Mouse (Mus musculus) left cerebral cortex, adult 18-20 months (tissue): ENCODE results near the gene Cldn14. TPM values are rescaled to one million over a fixed set of nuclear protein-coding genes. Genes with fewer than 3 reads are reported as not detected.

ENCODE experiments used
- DNase-seq, 2 experiments: peaks; one replicate each; pipeline ENCODE4 v3.0.0; 2021 to 2022; ENCODE audit warnings: low spot score in 2 of 2, mixed read lengths in 1 of 2
- total RNA-seq, 2 experiments: library from RNA; stranded (reverse); gene quantifications; 2 replicates each; pipeline ENCODE4 v1.2.3; 2021

The Cldn14 gene
- total RNA-seq, 2 experiments from 2014 or later: not detected

- no peak for DNase-seq
These were observed 94.6 kb downstream of the Cldn14 start for GRCm38 (mm10) chr16:93913881-93914576.

GRCm38 (mm10) chr16:93912808-93913207 lies 95.8 kb downstream of the Cldn14 start:
- no peak for DNase-seq

- peak in 1 of 2 experiments; percentile 23 for DNase-seq
These were observed 96.5 kb downstream of the Cldn14 start for GRCm38 (mm10) chr16:93912158-93912557.

- no peak for DNase-seq
These were observed 97.6 kb downstream of the Cldn14 start for GRCm38 (mm10) chr16:93910735-93911665.

- no peak for DNase-seq
These were observed 98.7 kb downstream of the Cldn14 start for GRCm38 (mm10) chr16:93909936-93910335.

- DNase-seq: no peak
These were observed 100.4 kb downstream of the Cldn14 start for GRCm38 (mm10) chr16:93908196-93908595.

GRCm38 (mm10) chr16:93907761-93908160 lies 100.9 kb downstream of the Cldn14 start:
- no peak for DNase-seq

- DNase-seq: peak; percentile 67 to 74
These were observed 102.3 kb downstream of the Cldn14 start for GRCm38 (mm10) chr16:93906156-93907014.

GRCm38 (mm10) chr16:93903027-93903426 lies 105.6 kb downstream of the Cldn14 start:
- DNase-seq: no peak

- peak in 1 of 2 experiments; percentile 23 for DNase-seq
These were observed 115.4 kb downstream of the Cldn14 start for GRCm38 (mm10) chr16:93893285-93893684.

GRCm38 (mm10) chr16:93890948-93891604 lies 117.6 kb downstream of the Cldn14 start:
- DNase-seq: no peak

- no peak for DNase-seq
These were observed 120.2 kb downstream of the Cldn14 start for GRCm38 (mm10) chr16:93888481-93888880.

- DNase-seq: no peak
These were observed 123.9 kb downstream of the Cldn14 start for GRCm38 (mm10) chr16:93884722-93885113.

- no peak for DNase-seq
These were observed 124.4 kb downstream of the Cldn14 start for GRCm38 (mm10) chr16:93884086-93884721.

GRCm38 (mm10) chr16:93883423-93884085 lies 125.1 kb downstream of the Cldn14 start, which contains the start of gene Chaf1b:
Gene Chaf1b, plus strand, starts transcription at chr16:93883901.
- peak; percentile 91 to 92 for DNase-seq

GRCm38 (mm10) chr16:93877612-93878380 lies 130.8 kb downstream of the Cldn14 start:
- no peak for DNase-seq

- DNase-seq: no peak
These were observed 133.8 kb downstream of the Cldn14 start for GRCm38 (mm10) chr16:93874841-93875240.
